Mouse (Mus musculus) stomach, embryonic 14.5 days (tissue): ENCODE results near the gene Gm17545. TPM values are rescaled to one million over a fixed set of nuclear protein-coding genes. Genes with fewer than 3 reads are reported as not detected.
A peak's percentile ranks its signal among the peaks of the same experiment; 100 is the strongest.

Experiments
- ATAC-seq: fragments of 200-750 bp; cut with Nextera tagmentation; 2 replicates; pipeline ENCODE4 v1.8.0; 2017; ENCODE audit warnings: low read depth, moderate TSS enrichment; ENCODE audit not compliant: insufficient number of reproducible peaks, insufficient read depth, low FRiP score
- H3K27ac ChIP-seq: fragments of 300-500 bp; sonication (generic); 2 replicates; pipeline ENCODE4 v1.5.1; 2014; ENCODE audit warnings: mild to moderate bottlenecking, low read length, moderate library complexity, mixed read lengths
- H3K27me3 ChIP-seq: fragments of 300-500 bp; sonication (generic); 2 replicates; pipeline ENCODE4 v1.6.1; 2014; ENCODE audit warnings: low read length, control low read depth, mixed read lengths; ENCODE audit not compliant: control insufficient read depth, insufficient read depth
- H3K36me3 ChIP-seq: fragments of 300-500 bp; sonication (generic); 2 replicates; pipeline ENCODE4 v1.6.1; 2014; ENCODE audit warnings: mild to moderate bottlenecking, control low read depth, low read length, moderate library complexity, mixed read lengths; ENCODE audit not compliant: control insufficient read depth, insufficient read depth
- H3K4me1 ChIP-seq: fragments of 300-500 bp; sonication (generic); 2 replicates; pipeline ENCODE4 v1.6.1; 2014; ENCODE audit warnings: low read length, control low read depth, mixed read lengths; ENCODE audit not compliant: control insufficient read depth, insufficient read depth
- H3K4me2 ChIP-seq: fragments of 300-500 bp; sonication (generic); replicated peaks from 2 replicates; pipeline ENCODE4 v1.6.1; 2014; ENCODE audit warnings: low read depth, low read length, control low read depth
- H3K4me3 ChIP-seq: fragments of 300-500 bp; sonication (generic); 2 replicates; pipeline ENCODE4 v1.5.1; 2014; ENCODE audit warnings: low read depth, low read length, control low read depth
- H3K9ac ChIP-seq: fragments of 300-500 bp; sonication (generic); replicated peaks from 2 replicates; pipeline ENCODE4 v1.6.1; 2014; ENCODE audit warnings: low read depth, mild to moderate bottlenecking, control low read depth, low read length, moderate library complexity, mixed read lengths
- H3K9me3 ChIP-seq: fragments of 300-500 bp; sonication (generic); 2 replicates; pipeline ENCODE4 v1.6.1; 2016; ENCODE audit warnings: low read depth, low read length, control low read depth; ENCODE audit not compliant: control insufficient read depth
- WGBS: fragments of 180-500 bp; shearing (Covaris S2); extraction: QIAGEN DNeasy Blood & Tissue Kit; methylation state at CpG from one replicate; pipeline ENCODE4 v1.1.7; 2014; 5-methylcytosine and 5-hydroxymethylcytosine counted together
- polyA plus RNA-seq: library from polyadenylated mRNA; unstranded; fragments of >200 nt; fragmentation: Nextera tagmentation; extraction: Ambion mirVana; gene quantifications from 2 replicates; pipeline ENCODE4 v1.2.1, GENCODE M21; 2014

The Gm17545 gene
- polyA plus RNA-seq, 1 experiment from 2014 or later, result not detected

DNA sequence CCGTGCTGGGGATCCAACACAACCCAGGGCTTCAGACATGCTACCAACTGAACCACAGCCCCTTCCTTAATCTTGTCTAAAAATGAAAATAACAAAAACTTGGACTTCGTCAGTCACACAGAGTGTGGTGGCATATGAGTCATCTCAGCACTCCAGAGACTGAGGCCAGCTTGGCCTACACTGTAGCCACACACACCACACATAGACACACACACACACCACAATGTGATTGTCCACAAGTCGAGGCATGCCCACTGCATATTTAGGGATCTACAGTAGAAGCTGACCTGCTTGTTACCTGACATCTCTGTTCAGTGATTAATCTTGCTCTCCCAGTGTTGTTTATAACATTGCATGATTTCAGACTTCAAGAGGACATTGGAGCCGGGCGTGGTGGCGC lies 4.9 kb upstream of the Gm17545 start:
- H3K4me2 ChIP-seq, result no peak overlapping the region
- peaks cover 65% of the 10 kb centered on the region for H3K36me3 ChIP-seq
- no peaks in the 10 kb centered on the region for H3K27me3 ChIP-seq
- H3K4me3 ChIP-seq, result no peak overlapping the region
- no peak for ATAC-seq
- H3K27ac ChIP-seq, result no peak overlapping the region
- WGBS, result 88% methylated on average over 6 of the region's 6 CpGs
- H3K9ac ChIP-seq, result no peak overlapping the region
- H3K9me3 ChIP-seq, result no peaks in the 10 kb centered on the region
- no peaks in the 10 kb centered on the region for H3K4me1 ChIP-seq

- no peak for ATAC-seq
- Histone ChIP-seq H3K4me2 (no peak overlapping the region), H3K9me3 (no peaks in the 10 kb centered on the region), H3K27me3 (no peaks in the 10 kb centered on the region), H3K36me3 (peaks cover 86% of the 10 kb centered on the region), H3K4me3 (no peak overlapping the region), H3K9ac (no peak overlapping the region), H3K27ac (no peak overlapping the region), H3K4me1 (no peaks in the 10 kb centered on the region)
- 90% methylated on average over 10 of the region's 10 CpGs for WGBS
These were observed 1.4 kb upstream of the Gm17545 start for GRCm38 (mm10) chr9:22452697-22453096.

DNA sequence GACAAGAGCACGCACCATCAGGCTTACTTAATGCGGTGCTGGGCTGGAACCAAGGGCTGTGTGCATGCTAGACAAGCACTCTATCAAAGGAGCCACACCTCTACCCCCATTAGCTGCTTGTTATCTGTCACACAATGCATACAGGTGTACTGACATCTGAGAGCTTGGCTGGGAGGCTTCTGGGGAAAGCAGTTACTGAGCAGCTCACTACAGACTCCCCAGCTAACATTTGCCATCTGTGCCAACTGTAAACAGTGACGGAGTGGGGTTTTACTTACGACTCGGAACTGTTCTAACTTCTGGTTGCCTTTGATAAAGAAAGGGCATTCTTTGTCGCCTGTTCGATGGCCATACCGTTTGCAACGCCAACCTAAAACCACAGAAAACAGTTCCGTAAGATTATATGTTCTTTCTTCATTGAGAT lies 577 bp upstream of the Gm17545 start:
- 0 out of 2 replicates have a peak, but pooled peaks have one; percentile 62 for ATAC-seq
- H3K4me3 ChIP-seq, result no peak overlapping the region
- H3K27me3 ChIP-seq, result no peaks in the 10 kb centered on the region
- no peak overlapping the region for H3K9ac ChIP-seq
- no peaks in the 10 kb centered on the region for H3K9me3 ChIP-seq
- H3K36me3 ChIP-seq, result peaks cover 82% of the 10 kb centered on the region
- H3K27ac ChIP-seq, result no peak overlapping the region
- WGBS, result 84% methylated on average over 10 of the region's 10 CpGs
- H3K4me1 ChIP-seq, result no peaks in the 10 kb centered on the region
- no peak overlapping the region for H3K4me2 ChIP-seq

- no peak overlapping the region for H3K27ac ChIP-seq
- H3K4me3 ChIP-seq, result no peak overlapping the region
- no peak overlapping the region for H3K9ac ChIP-seq
- no peaks in the 10 kb centered on the region for H3K27me3 ChIP-seq
- H3K4me2 ChIP-seq, result no peak overlapping the region
- no peaks in the 10 kb centered on the region for H3K4me1 ChIP-seq
- no peak for ATAC-seq
- no peaks in the 10 kb centered on the region for H3K9me3 ChIP-seq
- peaks cover 68% of the 10 kb centered on the region for H3K36me3 ChIP-seq
These were observed 951 bp downstream of the Gm17545 start for GRCm38 (mm10) chr9:22455041-22455440.

DNA sequence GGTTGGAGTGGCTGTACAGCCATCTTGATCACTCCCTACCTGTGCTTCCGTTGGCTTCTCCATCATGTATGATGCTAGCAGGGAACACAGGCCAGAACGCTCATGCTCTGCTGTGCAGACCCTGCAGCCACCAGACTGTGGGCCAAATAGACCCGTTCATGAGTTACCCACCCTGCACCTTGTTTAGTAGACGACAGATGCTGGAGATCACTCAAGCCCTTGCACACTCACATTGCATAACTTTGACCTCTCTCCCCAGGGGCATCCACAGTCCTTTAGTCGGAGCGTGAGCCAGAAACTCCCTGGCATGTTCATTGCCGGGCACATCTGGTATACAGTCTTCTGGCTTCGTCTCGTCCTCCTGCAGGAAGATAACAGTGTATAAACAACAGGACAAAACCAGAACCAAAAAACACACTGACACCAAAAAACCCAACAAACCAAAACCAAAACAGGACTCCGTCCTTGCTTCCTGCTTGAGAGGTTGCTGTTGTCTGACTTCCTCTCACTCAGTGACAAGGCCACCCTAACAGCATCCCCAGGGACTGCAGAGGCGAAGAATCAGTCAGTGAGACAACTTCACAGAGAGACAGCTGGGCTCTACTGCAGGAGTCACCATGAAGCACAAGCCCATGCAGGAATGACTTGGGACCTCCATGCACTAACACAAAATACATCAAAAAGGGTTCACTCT lies 3.2 kb downstream of the Gm17545 start:
- no peak for ATAC-seq
- Histone ChIP-seq H3K4me1 (no peaks in the 10 kb centered on the region), H3K4me2 (no peak overlapping the region), H3K4me3 (no peak overlapping the region), H3K9me3 (no peaks in the 10 kb centered on the region), H3K27me3 (no peaks in the 10 kb centered on the region), H3K36me3 (peaks cover 52% of the 10 kb centered on the region), H3K9ac (no peak overlapping the region), H3K27ac (no peak overlapping the region)
- WGBS, result 91% methylated on average over 11 of the region's 11 CpGs

- H3K27ac ChIP-seq, result no peak overlapping the region
- H3K4me2 ChIP-seq, result no peak overlapping the region
- peaks cover 11% of the 10 kb centered on the region; the same call in 1 of the 2 replicates for H3K36me3 ChIP-seq
- H3K4me1 ChIP-seq, result no peaks in the 10 kb centered on the region
- no peak overlapping the region for H3K9ac ChIP-seq
- H3K9me3 ChIP-seq, result no peaks in the 10 kb centered on the region
- no peak for ATAC-seq
- H3K27me3 ChIP-seq, result no peaks in the 10 kb centered on the region
- whole genome bisulfite sequencing, result 87% methylated on average over 3 of the region's 3 CpGs
- H3K4me3 ChIP-seq, result no peak overlapping the region
These were observed 7.9 kb downstream of the Gm17545 start for GRCm38 (mm10) chr9:22461946-22462345.

GRCm38 (mm10) chr9:22466212-22466611 lies 12.1 kb downstream of the Gm17545 start:
- Histone ChIP-seq H3K4me1 (0 out of 2 replicates have a peak, but pooled peaks cover 3% of the 10 kb centered on the region), H3K27ac (no peak overlapping the region), H3K36me3 (peaks cover 2% of the 10 kb centered on the region; the same call in 1 of the 2 replicates), H3K4me3 (no peak overlapping the region), H3K9me3 (no peaks in the 10 kb centered on the region), H3K9ac (no peak overlapping the region), H3K27me3 (no peaks in the 10 kb centered on the region), H3K4me2 (no peak overlapping the region)
- no peak for ATAC-seq
- WGBS, result 95% methylated on average over 5 of the region's 5 CpGs

DNA sequence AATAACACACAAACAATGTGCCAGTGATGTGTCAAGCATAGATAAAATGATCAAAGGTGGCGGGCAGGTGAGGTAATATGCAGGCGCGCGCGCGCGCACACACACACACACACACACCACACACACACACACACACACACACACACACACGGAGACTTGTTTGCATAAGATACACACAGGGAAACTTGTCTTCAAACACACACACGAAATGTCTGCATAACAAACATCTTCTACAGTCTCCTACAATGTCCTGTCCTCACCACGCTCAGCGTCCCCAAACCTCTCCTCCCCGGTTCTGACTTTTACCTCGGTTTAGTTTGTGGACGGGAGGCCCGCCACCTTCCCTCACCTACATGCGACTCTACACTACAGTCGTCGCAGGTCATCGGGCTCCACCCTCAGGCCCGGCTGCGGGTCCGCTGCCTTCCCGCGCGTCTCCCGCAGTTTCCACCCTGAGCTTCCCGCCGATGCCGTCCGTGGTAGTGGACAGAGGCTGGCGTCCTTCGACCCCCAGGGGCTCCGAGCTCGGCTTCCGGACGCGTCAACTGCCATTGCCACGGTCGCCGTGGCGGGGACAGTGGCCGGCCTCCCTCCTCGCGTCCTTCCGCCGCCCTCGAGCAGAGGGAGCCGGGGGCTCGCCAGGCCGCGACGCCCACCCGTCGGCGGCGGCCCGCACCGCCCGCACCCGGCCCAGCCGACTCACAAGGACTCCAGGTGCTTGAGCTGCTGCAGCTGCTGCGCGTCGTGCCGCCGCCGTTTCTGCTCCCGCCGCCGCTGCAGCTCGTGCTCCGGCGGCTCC lies 13.5 kb downstream of the Gm17545 start:
- H3K9me3 ChIP-seq, result no peaks in the 10 kb centered on the region
- H3K27me3 ChIP-seq, result no peaks in the 10 kb centered on the region
- H3K4me1 ChIP-seq, result 0 out of 2 replicates have a peak, but pooled peaks cover 3% of the 10 kb centered on the region
- peak; percentile 66 for ATAC-seq
- no peaks in the 10 kb centered on the region; the same call in 1 of the 2 replicates for H3K36me3 ChIP-seq
- peak overlapping the region; percentile 62 for H3K4me2 ChIP-seq
- peak overlapping the region; percentile 91 for H3K27ac ChIP-seq
- H3K9ac ChIP-seq, result peak overlapping the region; percentile 83
- H3K4me3 ChIP-seq, result peak overlapping the region; percentile 78
- WGBS, result 1% methylated on average over 70 of the region's 73 CpGs
